Mouse (Mus musculus): ENCODE measurements around the gene Olfr92. TPM values are rescaled to one million over a fixed set of nuclear protein-coding genes. Genes with fewer than 3 reads are reported as not detected.

Gene Olfr92
- not detected in 2 replicates for polyA plus RNA-seq (2015; fragmentation: Nextera tagmentation; extraction: Ambion mirVana)

DNA sequence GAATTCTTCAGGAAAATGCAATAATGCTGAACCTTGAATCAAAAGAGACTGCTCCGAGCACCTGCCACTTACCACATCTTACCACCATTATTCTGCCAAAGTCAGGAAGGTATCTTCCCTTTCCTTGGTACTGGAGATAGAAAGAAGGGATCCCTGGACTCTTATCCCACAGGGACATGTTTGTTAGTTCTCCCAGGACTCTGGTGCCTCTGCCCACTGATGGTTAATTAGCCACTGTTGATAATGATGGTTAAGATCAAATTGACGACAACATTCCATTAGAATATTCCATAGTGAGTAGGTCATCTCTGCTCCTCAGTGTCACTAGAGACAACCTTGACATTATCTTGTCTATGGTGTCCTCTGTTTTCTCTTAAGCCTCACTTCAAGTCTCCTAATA lies at the start of gene Olfr92:
Gene Olfr92 (minus strand): TSS at position 101 of the 400 bp plus-strand sequence.

DNA sequence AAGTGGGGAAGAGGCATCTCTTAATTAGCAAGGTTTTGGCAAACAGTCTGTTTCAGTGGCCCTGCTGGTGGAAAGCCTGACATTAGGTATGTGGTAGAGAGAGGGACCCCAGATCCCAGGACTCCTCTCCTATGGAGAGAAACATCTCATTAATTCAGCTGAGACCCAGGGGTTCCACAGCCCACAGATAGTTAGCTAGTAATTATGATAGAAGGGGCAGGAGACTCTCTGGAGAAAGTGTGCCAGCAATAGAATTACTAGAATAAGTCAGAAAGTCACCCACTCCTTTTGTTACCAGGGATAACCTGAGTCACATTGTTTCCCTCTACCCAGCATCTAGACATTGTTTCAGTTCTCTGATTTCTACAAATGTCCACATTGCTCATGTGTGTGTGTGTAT lies 41.5 kb upstream of the Olfr92 start, which contains the start of gene Olfr93:
Gene Olfr93 (minus strand): TSS at position 101 of the 400 bp plus-strand sequence.

DNA sequence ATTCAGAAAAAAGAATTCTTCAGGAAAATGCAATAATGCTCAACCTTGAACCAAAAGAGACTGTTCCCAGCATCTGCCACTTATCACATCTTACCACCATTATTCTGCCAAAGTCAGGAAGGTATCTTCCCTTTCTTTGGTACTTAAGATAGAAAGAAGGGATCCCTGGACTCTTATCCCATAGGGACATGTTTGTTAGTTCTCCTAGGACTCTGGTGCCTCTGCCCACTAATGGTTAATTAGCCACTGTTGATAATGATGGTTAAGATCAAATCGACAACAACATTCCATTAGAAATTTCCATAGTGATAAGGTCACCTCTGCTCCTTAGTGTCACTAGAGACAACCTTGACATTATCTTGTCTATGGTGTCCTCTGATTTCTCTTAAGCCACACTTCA lies 21.7 kb downstream of the Olfr92 start, which contains the start of gene Olfr91:
Gene Olfr91 (minus strand): TSS at position 101 of the 400 bp plus-strand sequence.

DNA sequence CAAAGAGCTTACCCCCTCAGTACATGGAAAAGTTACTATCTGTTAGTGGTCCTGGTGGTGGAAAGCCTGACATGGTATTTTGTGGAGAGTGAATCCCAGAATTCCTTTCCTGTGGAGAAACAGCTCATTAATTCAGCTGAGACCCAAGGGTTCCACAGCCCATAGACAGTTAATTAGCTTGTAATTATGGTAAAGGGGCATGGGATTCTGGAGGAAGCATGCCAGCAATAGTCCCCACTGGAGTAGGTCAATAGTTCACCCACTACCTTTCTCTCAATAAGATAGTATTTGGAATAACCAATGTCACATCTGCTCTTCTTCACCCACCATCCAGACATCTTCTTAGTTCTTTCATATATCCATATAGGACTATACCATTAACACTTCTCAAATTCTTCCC lies 31.5 kb downstream of the Olfr92 start, which contains the start of gene Olfr90:
Gene Olfr90 (minus strand): TSS at position 101 of the 400 bp plus-strand sequence.

Other genes starting within 250 kb of the Olfr92 start
- not detected in 2 replicates for gene Trim40, start 230.0 kb downstream of the Olfr92 start, polyA plus RNA-seq (2015; fragmentation: Nextera tagmentation; extraction: Ambion mirVana)
- not detected in 2 replicates for gene Trim31, start 222.0 kb downstream of the Olfr92 start, polyA plus RNA-seq (2015; fragmentation: Nextera tagmentation; extraction: Ambion mirVana)
- gene Rnf39, start 177.2 kb downstream of the Olfr92 start, polyA plus RNA-seq (2015; fragmentation: Nextera tagmentation; extraction: Ambion mirVana) = 0.45 and 0.87 TPM in 2 replicates
- gene Ppp1r11, start 168.3 kb downstream of the Olfr92 start, polyA plus RNA-seq (2015; fragmentation: Nextera tagmentation; extraction: Ambion mirVana) = 47.2 and 52.0 TPM in 2 replicates
- gene Znrd1, start 161.5 kb downstream of the Olfr92 start, polyA plus RNA-seq (2015; fragmentation: Nextera tagmentation; extraction: Ambion mirVana) = 39.7 and 42.5 TPM in 2 replicates
- 2.0 and 2.8 TPM in 2 replicates for gene Znrd1as, start 161.5 kb downstream of the Olfr92 start, polyA plus RNA-seq (2015; fragmentation: Nextera tagmentation; extraction: Ambion mirVana)
- gene 2410137M14Rik, start 138.9 kb downstream of the Olfr92 start, polyA plus RNA-seq (2015; fragmentation: Nextera tagmentation; extraction: Ambion mirVana) = not detected in 2 replicates
- 0.25 TPM in 1 of 2 replicates, not detected in the other for gene H2-M5, start 130.6 kb downstream of the Olfr92 start, polyA plus RNA-seq (2015; fragmentation: Nextera tagmentation; extraction: Ambion mirVana)
- 8.1 and 9.5 TPM in 2 replicates for gene Zfp57, start 118.9 kb downstream of the Olfr92 start, polyA plus RNA-seq (2015; fragmentation: Nextera tagmentation; extraction: Ambion mirVana)
- gene Mog, start 96.7 kb downstream of the Olfr92 start, polyA plus RNA-seq (2015; fragmentation: Nextera tagmentation; extraction: Ambion mirVana) = not detected in 2 replicates
- gene Gabbr1, start 74.1 kb downstream of the Olfr92 start, polyA plus RNA-seq (2015; fragmentation: Nextera tagmentation; extraction: Ambion mirVana) = 3.6 and 5.4 TPM in 2 replicates
- gene Olfr90, start 31.6 kb downstream of the Olfr92 start, polyA plus RNA-seq (2015; fragmentation: Nextera tagmentation; extraction: Ambion mirVana) = not detected in 2 replicates
- not detected in 2 replicates for gene Olfr91, start 21.8 kb downstream of the Olfr92 start, polyA plus RNA-seq (2015; fragmentation: Nextera tagmentation; extraction: Ambion mirVana)
- gene Olfr93, start 41.4 kb upstream of the Olfr92 start, polyA plus RNA-seq (2015; fragmentation: Nextera tagmentation; extraction: Ambion mirVana) = not detected in 2 replicates
- 0.28 TPM in 1 of 2 replicates, not detected in the other for gene Ubd, start 73.8 kb upstream of the Olfr92 start, polyA plus RNA-seq (2015; fragmentation: Nextera tagmentation; extraction: Ambion mirVana)
- gene Olfr94, start 80.9 kb upstream of the Olfr92 start, polyA plus RNA-seq (2015; fragmentation: Nextera tagmentation; extraction: Ambion mirVana) = not detected in 2 replicates
- gene Olfr95, start 93.0 kb upstream of the Olfr92 start, polyA plus RNA-seq (2015; fragmentation: Nextera tagmentation; extraction: Ambion mirVana) = not detected in 2 replicates
- gene Olfr96, start 100.1 kb upstream of the Olfr92 start, polyA plus RNA-seq (2015; fragmentation: Nextera tagmentation; extraction: Ambion mirVana) = not detected in 2 replicates
- gene Olfr97, start 117.2 kb upstream of the Olfr92 start, polyA plus RNA-seq (2015; fragmentation: Nextera tagmentation; extraction: Ambion mirVana) = not detected in 2 replicates
- not detected in 2 replicates for gene Olfr98, start 143.7 kb upstream of the Olfr92 start, polyA plus RNA-seq (2015; fragmentation: Nextera tagmentation; extraction: Ambion mirVana)
- gene H2-M3, start 150.1 kb upstream of the Olfr92 start, polyA plus RNA-seq (2015; fragmentation: Nextera tagmentation; extraction: Ambion mirVana) = 5.1 and 6.1 TPM in 2 replicates
- gene Olfr99, start 163.4 kb upstream of the Olfr92 start, polyA plus RNA-seq (2015; fragmentation: Nextera tagmentation; extraction: Ambion mirVana) = not detected in 2 replicates
- not detected in 2 replicates for gene Olfr101, start 184.2 kb upstream of the Olfr92 start, polyA plus RNA-seq (2015; fragmentation: Nextera tagmentation; extraction: Ambion mirVana)
- not detected in 2 replicates for gene Olfr102, start 197.0 kb upstream of the Olfr92 start, polyA plus RNA-seq (2015; fragmentation: Nextera tagmentation; extraction: Ambion mirVana)
- not detected in 2 replicates for gene Olfr103, start 219.6 kb upstream of the Olfr92 start, polyA plus RNA-seq (2015; fragmentation: Nextera tagmentation; extraction: Ambion mirVana)
- gene Olfr104-ps, start 239.5 kb upstream of the Olfr92 start, polyA plus RNA-seq (2015; fragmentation: Nextera tagmentation; extraction: Ambion mirVana) = not detected in 2 replicates